Mouse (Mus musculus) spleen, adult 2 months (tissue): ENCODE measurements at regions not wholly inside any gene's neighbourhood (a gene's known extent, or its start where the extent isn't known, plus 50 kb on each side); places are given as distances from the start of the nearest gene placed in this dataset.

Source experiments
- DNase-seq, 2 experiments: peaks; one replicate each; pipeline versions ENCODE4 v3.0.0 to v3.0.0-alpha.2; 2012 to 2021; ENCODE audit warnings: low spot score in 2 of 2, low read depth in 1 of 2
- H3K27ac ChIP-seq: fragments of 200-500 bp; 2 replicates; pipeline ENCODE4 v1.5.1; 2012; ENCODE audit warnings: low read length, inconsistent platforms; ENCODE audit not compliant: insufficient read depth
- H3K27me3 ChIP-seq: fragments of 200-500 bp; 2 replicates; pipeline ENCODE4 v1.6.1; 2012; ENCODE audit warnings: mild to moderate bottlenecking, moderate library complexity, low read length, inconsistent platforms; ENCODE audit not compliant: control insufficient read depth, insufficient read depth
- H3K36me3 ChIP-seq: fragments of 200-500 bp; 2 replicates; pipeline ENCODE4 v1.6.1; 2012; ENCODE audit warnings: mild to moderate bottlenecking, low read length, inconsistent platforms; ENCODE audit not compliant: control insufficient read depth, insufficient read depth
- H3K4me1 ChIP-seq: fragments of 200-500 bp; 2 replicates; pipeline ENCODE4 v1.6.1; 2011; ENCODE audit warnings: inconsistent platforms; ENCODE audit not compliant: control insufficient read depth, insufficient read depth, insufficient read length
- H3K4me3 ChIP-seq: fragments of 200-500 bp; 2 replicates; pipeline ENCODE4 v1.5.1; 2011; ENCODE audit warnings: mild to moderate bottlenecking, inconsistent platforms; ENCODE audit not compliant: insufficient read depth, insufficient read length; ENCODE audit errors: extremely low read depth
- CTCF ChIP-seq: fragments of 200-500 bp; IDR thresholded peaks from 2 replicates; pipeline ENCODE4 v1.5.1; 2011; ENCODE audit warnings: mild to moderate bottlenecking, inconsistent platforms; ENCODE audit not compliant: insufficient read depth, insufficient read length, insufficient replicate concordance; ENCODE audit errors: extremely low read depth
- POLR2A ChIP-seq: fragments of 200-500 bp; IDR thresholded peaks from 2 replicates; pipeline ENCODE4 v1.6.1; 2011; ENCODE audit warnings: low read depth, low read length, inconsistent platforms
- WGBS: fragments of 180-500 bp; shearing (Covaris S2); methylation state at CpG from one replicate; pipeline ENCODE4 v1.1.7; 2018; 5-methylcytosine and 5-hydroxymethylcytosine counted together

DNA sequence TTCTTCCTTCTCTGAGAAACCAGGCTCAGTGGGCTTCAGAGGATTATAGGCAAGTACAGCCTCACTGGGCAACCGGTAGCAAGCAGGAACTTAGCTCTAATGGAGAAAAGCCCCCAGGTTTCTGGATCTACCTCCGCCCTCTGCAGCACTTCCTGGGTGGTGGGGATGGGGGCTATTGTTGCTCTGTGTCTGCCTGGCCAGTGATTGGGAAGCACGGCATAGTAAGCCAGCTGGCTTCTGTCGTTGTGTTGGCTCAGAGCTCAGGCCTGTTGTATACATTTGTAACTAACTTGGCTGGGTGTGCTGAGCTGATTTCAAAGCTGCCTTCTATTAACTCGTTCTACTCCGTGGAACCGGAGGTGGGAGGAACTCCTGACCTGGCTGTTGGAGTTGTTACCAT, 58.9 kb upstream of the Gjb5 start:
- Histone ChIP-seq H3K27ac (no peak overlapping the region), H3K4me3 (no peak overlapping the region), H3K36me3 (no peaks in the 10 kb centered on the region), H3K4me1 (no peaks in the 10 kb centered on the region), H3K27me3 (no peaks in the 10 kb centered on the region)
- no peak for DNase-seq
- 63% methylated on average over 7 of the region's 7 CpGs for WGBS
- no peak for TF ChIP-seq CTCF
- TF ChIP-seq POLR2A: no peak

DNA sequence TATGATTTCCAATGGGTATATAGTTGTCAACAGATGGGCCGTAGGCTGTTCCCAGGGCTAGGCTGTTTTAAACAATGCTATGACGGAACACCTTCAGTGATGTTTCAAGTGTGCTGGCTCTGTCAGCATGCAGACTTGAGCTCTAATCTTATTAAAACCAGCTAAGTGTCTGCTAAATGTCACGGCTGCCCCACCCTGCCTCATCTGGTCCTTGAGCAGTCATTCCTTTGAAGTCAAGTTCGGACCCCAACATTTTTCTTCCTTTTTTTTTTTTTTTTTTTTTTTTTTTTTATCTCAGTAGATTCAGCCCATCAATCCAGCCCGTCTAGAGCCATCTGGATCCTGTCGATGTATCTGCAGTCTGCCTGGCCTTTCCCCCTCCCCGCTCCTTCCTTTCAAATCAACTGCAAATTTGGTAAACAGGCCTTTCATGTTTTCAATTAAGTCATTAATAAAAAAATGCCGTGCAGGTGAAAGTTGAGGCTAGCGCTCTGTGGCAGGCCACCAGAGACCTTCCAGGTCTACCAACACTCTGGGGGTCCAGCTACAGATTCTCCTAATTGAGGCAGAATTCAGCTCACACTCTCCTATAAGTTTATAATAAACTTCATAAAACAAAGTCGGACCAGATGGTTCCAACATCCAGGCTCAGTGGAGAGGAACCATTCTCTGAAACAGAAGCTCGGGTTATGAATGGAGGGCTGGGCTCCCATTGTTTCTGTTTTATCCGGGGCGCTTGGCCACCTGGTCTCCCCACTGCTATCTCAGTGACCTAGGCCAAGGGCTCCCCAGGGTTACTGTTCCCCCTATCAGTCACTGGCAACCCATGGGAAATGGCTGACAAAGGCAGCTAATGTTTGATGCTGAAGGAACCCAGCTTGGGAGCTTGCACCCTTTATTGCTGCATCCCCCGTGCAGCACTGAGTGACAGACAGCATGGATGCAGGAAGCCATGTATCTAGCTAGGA, 56.3 kb upstream of the Gjb5 start:
- WGBS: 72% methylated on average over 14 of the region's 14 CpGs

More for the DNA sequence above, 56.3 kb upstream of the Gjb5 start:
- no peaks in the 10 kb centered on the region for H3K36me3 ChIP-seq
- H3K27me3 ChIP-seq: no peaks in the 10 kb centered on the region
- H3K4me1 ChIP-seq: no peaks in the 10 kb centered on the region
- DNase-seq: no peak
- TF ChIP-seq CTCF (no peak), POLR2A (no peak)
- no peak overlapping the region for H3K4me3 ChIP-seq
- no peak overlapping the region for H3K27ac ChIP-seq
